Mouse (Mus musculus): ENCODE measurements around the gene Cux2. TPM values are rescaled to one million over a fixed set of nuclear protein-coding genes. Genes with fewer than 3 reads are reported as not detected.

Cux2 gene
- polyA plus RNA-seq, 1 experiment from 2014 or later = 9.0 TPM

- no peaks in the 10 kb centered on the region for H3K27me3 ChIP-seq (ENCODE audit: insufficient read depth, low read length)
- no peak for ATAC-seq (ENCODE audit: low FRiP score, low TSS enrichment)
- 89% methylated on average over 2 of the region's 2 CpGs for WGBS
These were observed 233.3 kb downstream of the Cux2 start for GRCm38 (mm10) chr5:121816611-121817010.

GRCm38 (mm10) chr5:121815867-121816380 is 234.0 kb downstream of the Cux2 start:
- no peak overlapping the region for H3K9ac ChIP-seq (replicated peaks; ENCODE audit: low read length)
- peaks cover 84% of the 10 kb centered on the region for H3K36me3 ChIP-seq (ENCODE audit: insufficient read depth, low read length)
- no peaks in the 10 kb centered on the region for H3K9me3 ChIP-seq (ENCODE audit: low read length)
- no peak overlapping the region for H3K4me3 ChIP-seq (ENCODE audit: low read length)
- H3K4me2 ChIP-seq (replicated peaks; ENCODE audit: low read depth, low read length) = no peak overlapping the region
- 86% methylated on average over 8 of the region's 8 CpGs for WGBS
- no peak overlapping the region for H3K27ac ChIP-seq (ENCODE audit: low read length)
- no peaks in the 10 kb centered on the region for H3K4me1 ChIP-seq (ENCODE audit: insufficient read depth, low read length)
- H3K27me3 ChIP-seq (ENCODE audit: insufficient read depth, low read length) = no peaks in the 10 kb centered on the region
- ATAC-seq (ENCODE audit: low FRiP score, low TSS enrichment) = no peak

More at GRCm38 (mm10) chr5:121816611-121817010, 233.3 kb downstream of the Cux2 start:
- Histone ChIP-seq H3K4me2 (replicated peaks; ENCODE audit: low read depth, low read length) (no peak overlapping the region), H3K27ac (ENCODE audit: low read length) (no peak overlapping the region), H3K9ac (replicated peaks; ENCODE audit: low read length) (no peak overlapping the region), H3K4me1 (ENCODE audit: insufficient read depth, low read length) (no peaks in the 10 kb centered on the region), H3K36me3 (ENCODE audit: insufficient read depth, low read length) (peaks cover 82% of the 10 kb centered on the region), H3K4me3 (ENCODE audit: low read length) (no peak overlapping the region), H3K9me3 (ENCODE audit: low read length) (no peaks in the 10 kb centered on the region)

- peak; percentile 35 for ATAC-seq (ENCODE audit: low FRiP score, low TSS enrichment)
- no peak overlapping the region for H3K4me2 ChIP-seq (replicated peaks; ENCODE audit: low read depth, low read length)
- no peaks in the 10 kb centered on the region for H3K27me3 ChIP-seq (ENCODE audit: insufficient read depth, low read length)
- H3K27ac ChIP-seq (ENCODE audit: low read length) = no peak overlapping the region
- no peak overlapping the region for H3K9ac ChIP-seq (replicated peaks; ENCODE audit: low read length)
- no peaks in the 10 kb centered on the region for H3K9me3 ChIP-seq (ENCODE audit: low read length)
- WGBS = 59% methylated on average over 3 of the region's 3 CpGs
- H3K4me1 ChIP-seq (ENCODE audit: insufficient read depth, low read length) = no peaks in the 10 kb centered on the region
- peaks cover 84% of the 10 kb centered on the region for H3K36me3 ChIP-seq (ENCODE audit: insufficient read depth, low read length)
- no peak overlapping the region for H3K4me3 ChIP-seq (ENCODE audit: low read length)
These were observed 234.8 kb downstream of the Cux2 start for GRCm38 (mm10) chr5:121815067-121815466.

- Histone ChIP-seq H3K4me3 (ENCODE audit: low read length) (no peak overlapping the region), H3K9me3 (ENCODE audit: low read length) (no peaks in the 10 kb centered on the region), H3K9ac (replicated peaks; ENCODE audit: low read length) (no peak overlapping the region), H3K27ac (ENCODE audit: low read length) (no peak overlapping the region), H3K4me2 (replicated peaks; ENCODE audit: low read depth, low read length) (no peak overlapping the region), H3K36me3 (ENCODE audit: insufficient read depth, low read length) (peaks cover 82% of the 10 kb centered on the region), H3K4me1 (ENCODE audit: insufficient read depth, low read length) (no peaks in the 10 kb centered on the region; the same call in 1 of the 2 replicates), H3K27me3 (ENCODE audit: insufficient read depth, low read length) (no peaks in the 10 kb centered on the region)
- WGBS = 87% methylated on average over 10 of the region's 10 CpGs
- ATAC-seq (ENCODE audit: low FRiP score, low TSS enrichment) = no peak
These were observed 236.2 kb downstream of the Cux2 start for GRCm38 (mm10) chr5:121813744-121814143.

GRCm38 (mm10) chr5:121812526-121813243 is 237.2 kb downstream of the Cux2 start:
- Histone ChIP-seq H3K4me1 (ENCODE audit: insufficient read depth, low read length) (no peaks in the 10 kb centered on the region; the same call in 1 of the 2 replicates), H3K27me3 (ENCODE audit: insufficient read depth, low read length) (no peaks in the 10 kb centered on the region), H3K9me3 (ENCODE audit: low read length) (no peaks in the 10 kb centered on the region), H3K4me2 (replicated peaks; ENCODE audit: low read depth, low read length) (no peak overlapping the region), H3K36me3 (ENCODE audit: insufficient read depth, low read length) (peaks cover 72% of the 10 kb centered on the region), H3K4me3 (ENCODE audit: low read length) (no peak overlapping the region), H3K9ac (replicated peaks; ENCODE audit: low read length) (no peak overlapping the region), H3K27ac (ENCODE audit: low read length) (no peak overlapping the region)
- ATAC-seq (ENCODE audit: low FRiP score, low TSS enrichment) = no peak
- 80% methylated on average over 7 of the region's 7 CpGs for WGBS

GRCm38 (mm10) chr5:121811485-121811931 is 238.4 kb downstream of the Cux2 start:
- WGBS = 87% methylated on average over 5 of the region's 5 CpGs
- H3K36me3 ChIP-seq (ENCODE audit: insufficient read depth, low read length) = peaks cover 60% of the 10 kb centered on the region
- ATAC-seq (ENCODE audit: low FRiP score, low TSS enrichment) = no peak

GRCm38 (mm10) chr5:121810331-121811151 is 239.4 kb downstream of the Cux2 start:
- Histone ChIP-seq H3K4me2 (replicated peaks; ENCODE audit: low read depth, low read length) (no peak overlapping the region), H3K4me1 (ENCODE audit: insufficient read depth, low read length) (no peaks in the 10 kb centered on the region; the same call in 1 of the 2 replicates), H3K27ac (ENCODE audit: low read length) (no peak overlapping the region), H3K27me3 (ENCODE audit: insufficient read depth, low read length) (no peaks in the 10 kb centered on the region), H3K9me3 (ENCODE audit: low read length) (no peaks in the 10 kb centered on the region), H3K9ac (replicated peaks; ENCODE audit: low read length) (no peak overlapping the region), H3K36me3 (ENCODE audit: insufficient read depth, low read length) (peaks cover 50% of the 10 kb centered on the region), H3K4me3 (ENCODE audit: low read length) (no peak overlapping the region)
- no peak for ATAC-seq (ENCODE audit: low FRiP score, low TSS enrichment)
- WGBS = 87% methylated on average over 17 of the region's 17 CpGs

More at GRCm38 (mm10) chr5:121811485-121811931, 238.4 kb downstream of the Cux2 start:
- Histone ChIP-seq H3K4me2 (replicated peaks; ENCODE audit: low read depth, low read length) (no peak overlapping the region), H3K4me1 (ENCODE audit: insufficient read depth, low read length) (no peaks in the 10 kb centered on the region; the same call in 1 of the 2 replicates), H3K27ac (ENCODE audit: low read length) (peak overlapping the region; percentile 20; the same call in 1 of the 2 replicates), H3K4me3 (ENCODE audit: low read length) (no peak overlapping the region), H3K9ac (replicated peaks; ENCODE audit: low read length) (no peak overlapping the region), H3K9me3 (ENCODE audit: low read length) (no peaks in the 10 kb centered on the region), H3K27me3 (ENCODE audit: insufficient read depth, low read length) (no peaks in the 10 kb centered on the region)

- ATAC-seq (ENCODE audit: low FRiP score, low TSS enrichment) = no peak
- WGBS = 64% methylated on average over 5 of the region's 5 CpGs
- Histone ChIP-seq H3K4me2 (replicated peaks; ENCODE audit: low read depth, low read length) (no peak overlapping the region), H3K27me3 (ENCODE audit: insufficient read depth, low read length) (no peaks in the 10 kb centered on the region), H3K9ac (replicated peaks; ENCODE audit: low read length) (no peak overlapping the region), H3K27ac (ENCODE audit: low read length) (no peak overlapping the region), H3K9me3 (ENCODE audit: low read length) (no peaks in the 10 kb centered on the region), H3K4me3 (ENCODE audit: low read length) (no peak overlapping the region), H3K36me3 (ENCODE audit: insufficient read depth, low read length) (peaks cover 46% of the 10 kb centered on the region), H3K4me1 (ENCODE audit: insufficient read depth, low read length) (no peaks in the 10 kb centered on the region; the same call in 1 of the 2 replicates)
These were observed 240.2 kb downstream of the Cux2 start for GRCm38 (mm10) chr5:121809667-121810224.

GRCm38 (mm10) chr5:121808202-121808601 is 241.7 kb downstream of the Cux2 start:
- Histone ChIP-seq H3K4me1 (ENCODE audit: insufficient read depth, low read length) (no peaks in the 10 kb centered on the region; the same call in 1 of the 2 replicates), H3K4me2 (replicated peaks; ENCODE audit: low read depth, low read length) (no peak overlapping the region), H3K4me3 (ENCODE audit: low read length) (no peak overlapping the region), H3K9ac (replicated peaks; ENCODE audit: low read length) (no peak overlapping the region), H3K27ac (ENCODE audit: low read length) (no peak overlapping the region), H3K27me3 (ENCODE audit: insufficient read depth, low read length) (no peaks in the 10 kb centered on the region), H3K9me3 (ENCODE audit: low read length) (no peaks in the 10 kb centered on the region), H3K36me3 (ENCODE audit: insufficient read depth, low read length) (peaks cover 39% of the 10 kb centered on the region)
- WGBS = 77% methylated on average over 2 of the region's 2 CpGs
- ATAC-seq (ENCODE audit: low FRiP score, low TSS enrichment) = no peak
